Mouse (Mus musculus): ENCODE measurements around the gene Adgrd1. TPM values are rescaled to one million over a fixed set of nuclear protein-coding genes. Genes with fewer than 3 reads are reported as not detected.
A peak's percentile ranks its signal among the peaks of the same experiment; 100 is the strongest.

Gene Adgrd1
- polyA plus RNA-seq, 1 experiment, result 0.06 TPM

DNA sequence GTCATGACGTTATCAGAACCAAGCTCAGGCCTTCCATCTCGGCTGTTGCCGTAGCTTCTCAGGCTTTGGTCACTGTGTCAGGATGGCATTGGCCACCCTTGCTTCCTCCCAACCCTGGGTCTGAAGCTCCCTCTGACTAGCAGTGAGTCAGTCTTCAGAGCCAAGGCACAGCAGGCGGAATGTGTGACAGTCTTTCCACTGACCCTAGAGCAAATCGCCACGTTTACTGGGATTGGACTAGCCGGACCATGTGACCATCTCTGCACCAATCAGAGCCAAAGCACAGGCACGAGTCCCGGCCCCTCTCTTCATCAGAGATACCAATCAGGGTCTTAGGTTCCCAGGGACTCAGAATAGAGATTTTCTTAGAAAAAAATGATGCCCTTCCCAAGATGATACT, 117.5 kb downstream of the Adgrd1 start:
- Histone ChIP-seq H3K36me3 (replicated peaks; ENCODE audit: low read length) (no peaks in the 10 kb centered on the region), H3K4me3 (replicated peaks) (no peak overlapping the region), H3K4me1 (no peaks in the 10 kb centered on the region; the same call in 1 of the 2 replicates), H3K27me3 (replicated peaks) (peaks cover 29% of the 10 kb centered on the region), H3K9me3 (peaks cover 8% of the 10 kb centered on the region)
- no peak for TF ChIP-seq FLI1 (IDR thresholded peaks at IDR 0.05; ENCODE audit: low read length)
- no peak for TF ChIP-seq GATA1 (IDR thresholded peaks at IDR 0.05; ENCODE audit: borderline replicate concordance, low read length)

DNA sequence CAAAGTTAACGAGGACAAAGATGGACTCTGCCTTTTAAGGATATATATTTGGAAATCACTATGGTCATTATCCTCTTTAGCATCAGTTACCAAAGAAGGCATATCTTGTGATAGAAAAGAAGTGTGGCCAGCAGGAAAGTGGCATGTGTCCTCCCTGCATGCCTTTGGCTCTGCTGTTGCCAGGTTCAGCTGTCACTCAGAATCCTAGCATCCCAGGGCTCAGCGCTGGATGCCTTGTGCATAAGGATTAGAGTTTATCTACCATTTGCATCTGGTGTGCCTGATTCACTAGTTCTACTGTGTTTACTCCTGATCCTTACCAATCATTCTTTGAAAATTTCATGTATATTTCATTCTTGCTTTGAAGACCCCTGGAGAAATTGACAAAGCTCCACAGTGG, 119.5 kb downstream of the Adgrd1 start:
- H3K9me3 ChIP-seq, result peaks cover 17% of the 10 kb centered on the region
- TF ChIP-seq FLI1 (IDR thresholded peaks at IDR 0.05; ENCODE audit: low read length), result no peak
- TF ChIP-seq GATA1 (IDR thresholded peaks at IDR 0.05; ENCODE audit: borderline replicate concordance, low read length), result no peak
- no peak overlapping the region for H3K4me3 ChIP-seq (replicated peaks)

DNA sequence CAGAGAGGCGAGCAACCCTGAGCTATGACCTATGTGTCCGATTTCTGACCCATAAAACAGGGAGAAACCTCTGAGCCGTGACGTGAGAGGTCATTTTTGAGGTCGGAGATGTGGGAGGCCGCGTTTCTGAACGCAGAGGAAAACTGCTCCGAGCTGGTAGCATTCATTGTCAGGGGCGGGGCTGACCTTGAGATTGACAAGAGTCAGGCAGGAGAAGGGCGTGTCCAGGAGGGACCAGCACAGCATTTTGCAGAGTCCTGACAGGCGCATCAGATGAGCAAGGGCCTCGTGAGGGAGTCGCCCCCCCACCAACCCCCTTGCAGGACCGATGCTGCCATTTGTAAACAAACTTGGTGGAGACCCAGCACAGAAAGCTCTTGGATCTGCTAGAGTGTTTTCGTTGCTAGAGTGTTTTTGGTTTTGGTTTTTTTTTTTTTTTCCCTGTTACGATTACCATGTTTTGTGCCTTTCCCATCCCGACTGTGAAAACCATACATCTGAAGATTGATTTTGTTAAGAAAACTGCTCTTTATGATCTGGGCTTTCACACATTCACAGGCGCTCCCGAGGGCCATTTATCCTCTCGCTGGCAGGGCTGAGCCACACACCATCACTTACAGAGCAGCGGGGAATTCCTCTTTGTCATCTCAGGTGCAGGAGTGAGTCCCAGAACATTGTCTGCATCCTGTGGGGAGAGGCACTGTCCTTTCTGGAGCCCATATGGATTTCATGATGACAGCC, 121.1 kb downstream of the Adgrd1 start:
- H3K36me3 ChIP-seq (replicated peaks; ENCODE audit: low read length), result no peaks in the 10 kb centered on the region
- H3K4me1 ChIP-seq, result no peaks in the 10 kb centered on the region
- peak overlapping the region; percentile 5 for H3K4me3 ChIP-seq (replicated peaks)
- peaks cover 17% of the 10 kb centered on the region for H3K9me3 ChIP-seq
- TF ChIP-seq GATA1 (IDR thresholded peaks at IDR 0.05; ENCODE audit: borderline replicate concordance, low read length) (no peak), FLI1 (IDR thresholded peaks at IDR 0.05; ENCODE audit: low read length) (no peak)
- H3K27me3 ChIP-seq (replicated peaks), result peaks cover 20% of the 10 kb centered on the region

More for the DNA sequence above, 119.5 kb downstream of the Adgrd1 start:
- peaks cover 24% of the 10 kb centered on the region for H3K27me3 ChIP-seq (replicated peaks)
- no peaks in the 10 kb centered on the region for H3K36me3 ChIP-seq (replicated peaks; ENCODE audit: low read length)
- no peaks in the 10 kb centered on the region for H3K4me1 ChIP-seq

DNA sequence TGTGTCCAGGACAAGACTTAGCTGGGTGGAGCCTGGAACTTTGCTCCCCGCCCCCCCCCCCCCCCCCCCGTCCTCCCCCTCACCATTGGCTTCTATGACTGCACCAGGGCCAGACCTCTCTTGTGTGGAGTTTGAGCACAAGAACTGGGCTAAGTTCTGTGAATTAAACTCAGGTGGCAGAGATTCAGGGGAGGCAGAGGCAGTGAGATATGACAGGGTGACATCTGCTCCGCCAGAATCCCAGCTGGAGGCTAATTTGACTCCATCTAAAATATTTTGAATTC, 121.6 kb downstream of the Adgrd1 start:
- H3K4me3 ChIP-seq (replicated peaks), result no peak overlapping the region
- peaks cover 17% of the 10 kb centered on the region for H3K9me3 ChIP-seq
- H3K36me3 ChIP-seq (replicated peaks; ENCODE audit: low read length), result no peaks in the 10 kb centered on the region
- no peak for TF ChIP-seq FLI1 (IDR thresholded peaks at IDR 0.05; ENCODE audit: low read length)
- TF ChIP-seq GATA1 (IDR thresholded peaks at IDR 0.05; ENCODE audit: borderline replicate concordance, low read length), result no peak
- no peaks in the 10 kb centered on the region for H3K4me1 ChIP-seq
- peaks cover 20% of the 10 kb centered on the region for H3K27me3 ChIP-seq (replicated peaks)

DNA sequence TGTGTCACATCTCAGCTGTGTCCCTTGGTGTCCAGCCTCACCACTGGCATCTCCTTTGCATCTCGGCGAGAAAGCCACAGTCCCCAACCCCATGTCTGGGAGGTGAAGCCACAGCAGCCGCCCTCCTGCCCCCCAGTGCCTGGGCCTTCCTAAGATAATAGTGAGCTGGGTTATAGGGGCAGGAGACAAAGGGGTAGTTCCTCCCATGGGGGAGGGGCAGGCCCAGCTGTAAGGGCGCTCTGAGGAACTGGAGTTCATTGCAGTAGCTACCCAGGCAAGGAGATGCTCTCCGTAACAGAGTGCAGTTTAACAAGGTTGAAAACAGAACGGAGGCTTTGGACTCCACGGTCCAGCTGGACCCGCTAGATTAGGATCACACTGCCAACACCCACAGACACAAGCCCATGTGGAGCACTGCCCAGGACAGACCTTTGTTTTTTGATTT, 122.0 kb downstream of the Adgrd1 start:
- Histone ChIP-seq H3K27me3 (replicated peaks) (peaks cover 17% of the 10 kb centered on the region), H3K4me3 (replicated peaks) (no peak overlapping the region), H3K36me3 (replicated peaks; ENCODE audit: low read length) (no peaks in the 10 kb centered on the region), H3K4me1 (no peaks in the 10 kb centered on the region), H3K9me3 (peaks cover 17% of the 10 kb centered on the region)
- TF ChIP-seq FLI1 (IDR thresholded peaks at IDR 0.05; ENCODE audit: low read length), result no peak
- no peak for TF ChIP-seq GATA1 (IDR thresholded peaks at IDR 0.05; ENCODE audit: borderline replicate concordance, low read length)

DNA sequence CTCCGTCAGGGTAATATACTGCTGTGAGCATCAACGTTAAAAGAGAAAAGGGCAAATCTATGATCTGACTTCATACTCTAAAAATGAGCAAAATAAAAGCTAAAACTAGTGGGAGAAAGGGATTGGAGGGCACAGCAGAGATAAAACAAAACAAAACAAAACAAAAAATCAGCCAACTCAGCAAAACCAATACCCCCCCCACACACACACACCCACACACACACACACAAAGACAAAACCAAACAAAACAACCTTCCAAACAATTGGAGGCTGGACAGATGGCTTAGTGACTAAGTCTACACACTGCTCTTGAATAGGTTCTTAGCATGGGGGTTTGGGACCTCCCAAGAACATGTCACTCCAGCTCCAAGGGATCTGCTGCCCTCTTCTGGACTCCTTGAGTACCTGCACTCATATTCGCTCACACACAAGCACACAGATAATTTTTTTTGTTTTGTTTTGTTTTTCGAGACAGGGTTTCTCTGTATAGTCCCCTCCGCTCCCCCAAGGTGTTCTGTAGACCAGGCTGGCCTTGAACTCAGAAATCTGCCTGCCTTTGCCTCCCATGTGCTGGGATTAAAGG, 122.7 kb downstream of the Adgrd1 start:
- peaks cover 17% of the 10 kb centered on the region for H3K9me3 ChIP-seq
- no peak overlapping the region for H3K4me3 ChIP-seq (replicated peaks)
- H3K36me3 ChIP-seq (replicated peaks; ENCODE audit: low read length), result no peaks in the 10 kb centered on the region
- H3K4me1 ChIP-seq, result no peaks in the 10 kb centered on the region
- TF ChIP-seq FLI1 (IDR thresholded peaks at IDR 0.05; ENCODE audit: low read length) (no peak), GATA1 (IDR thresholded peaks at IDR 0.05; ENCODE audit: borderline replicate concordance, low read length) (no peak)
- H3K27me3 ChIP-seq (replicated peaks), result peaks cover 17% of the 10 kb centered on the region

DNA sequence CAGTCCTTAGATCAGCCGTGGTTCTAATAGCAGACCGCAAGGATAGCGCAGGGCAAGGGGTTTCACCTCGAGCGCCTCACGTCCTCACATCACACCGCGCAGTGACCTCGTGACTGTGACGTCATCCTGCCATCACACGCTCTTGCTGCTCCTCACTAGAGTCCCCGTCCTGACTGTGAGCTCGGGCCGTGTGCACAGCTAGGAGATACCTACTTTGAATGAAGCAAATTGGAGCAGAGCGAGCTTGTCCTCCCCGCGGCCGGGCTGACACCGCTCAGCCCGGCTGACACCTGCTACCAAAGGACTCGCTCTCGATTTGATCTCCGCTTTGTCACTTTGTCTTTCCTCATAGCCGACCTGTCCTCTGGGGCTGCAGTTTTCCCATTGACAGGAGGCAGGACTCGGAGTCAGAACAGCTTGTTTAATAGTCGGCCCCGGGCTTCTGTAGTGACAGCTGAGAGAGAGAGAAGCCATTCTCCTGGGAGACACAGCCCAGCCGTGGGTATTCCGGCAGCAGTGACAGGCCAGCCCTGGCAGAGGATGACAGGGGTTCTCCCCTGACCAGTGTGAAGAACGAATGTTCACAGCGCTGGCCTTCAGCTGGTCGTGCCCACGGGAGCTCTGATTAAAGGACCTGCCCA, 129.4 kb downstream of the Adgrd1 start:
- TF ChIP-seq FLI1 (IDR thresholded peaks at IDR 0.05; ENCODE audit: low read length) (no peak), GATA1 (IDR thresholded peaks at IDR 0.05; ENCODE audit: borderline replicate concordance, low read length) (no peak)
- peaks cover 4% of the 10 kb centered on the region for H3K27me3 ChIP-seq (replicated peaks)
- H3K36me3 ChIP-seq (replicated peaks; ENCODE audit: low read length), result no peaks in the 10 kb centered on the region
- 0 out of 2 replicates have a peak, but pooled peaks cover 3% of the 10 kb centered on the region for H3K9me3 ChIP-seq
- H3K4me3 ChIP-seq (replicated peaks), result peak overlapping the region; percentile 15
- H3K4me1 ChIP-seq, result no peaks in the 10 kb centered on the region

DNA sequence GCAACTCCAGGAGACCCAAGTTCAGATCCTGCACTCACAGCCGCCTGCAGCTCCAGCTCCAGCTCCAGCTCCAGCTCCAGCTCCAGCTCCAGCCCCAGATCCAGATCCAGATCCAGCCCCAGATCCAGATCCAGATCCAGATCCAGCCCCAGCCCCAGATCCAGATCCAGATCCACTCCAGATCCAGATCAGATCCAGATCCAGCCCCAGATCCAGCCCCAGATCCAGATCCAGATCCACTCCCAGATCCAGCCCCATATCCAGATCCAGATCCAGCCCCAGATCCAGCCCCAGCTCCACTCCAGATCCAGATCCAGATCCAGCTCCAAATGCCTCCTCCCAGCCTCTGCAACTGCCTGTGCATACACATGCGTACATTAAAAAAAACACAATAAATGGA, 131.6 kb downstream of the Adgrd1 start:
- H3K27me3 ChIP-seq (replicated peaks), result peaks cover 4% of the 10 kb centered on the region
- TF ChIP-seq FLI1 (IDR thresholded peaks at IDR 0.05; ENCODE audit: low read length), result no peak
- TF ChIP-seq GATA1 (IDR thresholded peaks at IDR 0.05; ENCODE audit: borderline replicate concordance, low read length), result no peak
- no peaks in the 10 kb centered on the region for H3K4me1 ChIP-seq
- H3K9me3 ChIP-seq, result 0 out of 2 replicates have a peak, but pooled peaks cover 3% of the 10 kb centered on the region
- H3K36me3 ChIP-seq (replicated peaks; ENCODE audit: low read length), result no peaks in the 10 kb centered on the region
- no peak overlapping the region for H3K4me3 ChIP-seq (replicated peaks)

DNA sequence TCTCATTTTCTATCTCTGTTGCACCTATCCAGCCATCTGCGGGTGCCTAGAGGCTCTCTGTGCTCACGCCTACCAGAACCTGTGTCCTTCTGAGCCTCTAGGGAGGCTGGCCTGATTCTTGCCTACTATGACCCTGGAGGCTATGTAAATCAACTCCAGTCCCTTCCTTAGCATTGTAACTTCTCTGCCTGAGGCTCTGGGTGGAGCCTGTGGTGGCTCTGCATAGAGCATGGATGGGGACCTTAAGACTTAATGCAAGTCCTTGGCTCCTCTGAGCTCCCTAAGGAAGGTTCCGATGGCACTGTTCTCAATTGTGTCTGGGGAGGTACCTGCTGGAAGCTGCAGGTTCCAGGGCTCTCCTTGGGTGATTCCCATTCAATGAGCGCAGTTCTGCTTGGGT, 136.8 kb downstream of the Adgrd1 start:
- TF ChIP-seq GATA1 (IDR thresholded peaks at IDR 0.05; ENCODE audit: borderline replicate concordance, low read length) (no peak), FLI1 (IDR thresholded peaks at IDR 0.05; ENCODE audit: low read length) (no peak)
- Histone ChIP-seq H3K4me1 (no peaks in the 10 kb centered on the region), H3K4me3 (replicated peaks) (no peak overlapping the region), H3K27me3 (replicated peaks) (peaks cover 2% of the 10 kb centered on the region), H3K9me3 (peaks cover 21% of the 10 kb centered on the region), H3K36me3 (replicated peaks; ENCODE audit: low read length) (no peaks in the 10 kb centered on the region)

DNA sequence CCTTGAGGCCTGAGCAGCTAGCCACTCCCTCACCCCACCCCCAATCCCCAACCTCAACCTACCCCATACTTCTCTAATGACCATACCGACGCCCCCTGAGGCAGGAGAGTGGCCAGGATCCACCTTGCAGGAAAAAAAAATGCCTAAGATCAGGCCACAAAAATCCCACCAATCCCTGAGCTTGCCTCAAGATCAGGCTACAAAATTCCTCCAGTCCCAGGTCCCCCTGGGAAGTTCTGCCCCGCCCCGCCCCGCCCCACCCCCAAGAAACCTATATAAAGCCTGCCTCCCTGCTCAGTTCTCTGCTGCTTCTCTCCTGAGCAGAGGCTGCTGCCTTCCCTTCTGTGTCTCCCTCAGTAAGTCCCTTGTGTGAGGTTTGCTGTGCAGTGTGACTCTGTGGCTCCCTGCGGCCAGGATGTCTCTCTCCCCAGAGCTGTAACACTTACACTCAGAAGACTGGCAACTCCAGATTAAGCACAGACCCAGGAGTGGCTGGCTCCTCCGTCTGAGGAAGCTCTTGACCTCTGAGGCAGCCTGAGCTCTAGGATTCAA, 137.4 kb downstream of the Adgrd1 start:
- no peaks in the 10 kb centered on the region for H3K36me3 ChIP-seq (replicated peaks; ENCODE audit: low read length)
- TF ChIP-seq GATA1 (IDR thresholded peaks at IDR 0.05; ENCODE audit: borderline replicate concordance, low read length), result no peak
- no peak for TF ChIP-seq FLI1 (IDR thresholded peaks at IDR 0.05; ENCODE audit: low read length)
- peaks cover 27% of the 10 kb centered on the region for H3K9me3 ChIP-seq

More for the DNA sequence above, 137.4 kb downstream of the Adgrd1 start:
- Histone ChIP-seq H3K27me3 (replicated peaks) (peaks cover 2% of the 10 kb centered on the region), H3K4me3 (replicated peaks) (no peak overlapping the region), H3K4me1 (no peaks in the 10 kb centered on the region)

Measured in megakaryocyte, embryonic 14.5 days (primary cell).